Mouse (Mus musculus) cerebellum, postnatal 4 days (tissue): ENCODE results near the gene BC030867.

Experiments used
- DNase-seq, 2 experiments: peaks; one replicate each; pipeline ENCODE4 v3.0.0; 2022; ENCODE audit warnings: low spot score in 2 of 2, mixed read lengths in 1 of 2

Gene BC030867

GRCm38 (mm10) chr11:102221243-102221953 lies 27.3 kb upstream of the BC030867 start:
- no peak for DNase-seq

- no peak for DNase-seq
These were observed 26.7 kb upstream of the BC030867 start for GRCm38 (mm10) chr11:102221954-102222351.

- peak in 1 of 2 experiments; percentile 55 for DNase-seq
These were observed 25.5 kb upstream of the BC030867 start for GRCm38 (mm10) chr11:102223166-102223565.

GRCm38 (mm10) chr11:102224686-102225085 lies 24.0 kb upstream of the BC030867 start:
- no peak for DNase-seq

GRCm38 (mm10) chr11:102225221-102225620 lies 23.5 kb upstream of the BC030867 start:
- DNase-seq, result no peak

GRCm38 (mm10) chr11:102226067-102226978 lies 22.4 kb upstream of the BC030867 start:
- DNase-seq, result no peak

GRCm38 (mm10) chr11:102227270-102228190 lies 21.2 kb upstream of the BC030867 start:
- DNase-seq, result no peak

- no peak for DNase-seq
These were observed 20.5 kb upstream of the BC030867 start for GRCm38 (mm10) chr11:102228191-102228545.

- DNase-seq, result no peak
These were observed 19.9 kb upstream of the BC030867 start for GRCm38 (mm10) chr11:102228646-102229268.

GRCm38 (mm10) chr11:102229331-102229953 lies 19.2 kb upstream of the BC030867 start:
- DNase-seq, result no peak

- DNase-seq, result peak; percentile 88 to 94
These were observed 18.5 kb upstream of the BC030867 start, which contains the start of gene Hdac5 for GRCm38 (mm10) chr11:102230006-102230741. Gene Hdac5 (minus strand): TSS chr11:102230166.

GRCm38 (mm10) chr11:102236022-102236421 lies 12.7 kb upstream of the BC030867 start:
- DNase-seq, result no peak

GRCm38 (mm10) chr11:102240636-102241035 lies 8.0 kb upstream of the BC030867 start:
- DNase-seq, result no peak

GRCm38 (mm10) chr11:102241246-102241645 lies 7.4 kb upstream of the BC030867 start:
- no peak for DNase-seq

- no peak for DNase-seq
These were observed 6.8 kb upstream of the BC030867 start for GRCm38 (mm10) chr11:102241874-102242273.

GRCm38 (mm10) chr11:102244926-102245449 lies 3.7 kb upstream of the BC030867 start:
- peak; percentile 51 to 52 for DNase-seq

GRCm38 (mm10) chr11:102245581-102246272 lies 3.0 kb upstream of the BC030867 start:
- DNase-seq, result no peak

GRCm38 (mm10) chr11:102246273-102246635 lies 2.4 kb upstream of the BC030867 start:
- no peak for DNase-seq

GRCm38 (mm10) chr11:102246871-102247270 lies 1.8 kb upstream of the BC030867 start:
- DNase-seq, result no peak
